Mouse (Mus musculus) lung, adult 2 months (tissue): ENCODE data around the gene Rwdd2a.
"Not testable (repeated sequence)": the region's sequence is repeated elsewhere in the genome, so short reads cannot be mapped to it uniquely, and the experiment has no call there.

Experiments used
- CTCF ChIP-seq: fragments of 200-500 bp; IDR thresholded peaks from 2 replicates; pipeline ENCODE4 v1.5.1; 2011; ENCODE audit warnings: mild to moderate bottlenecking, low read length, control low read depth; ENCODE audit not compliant: insufficient read depth
- POLR2A ChIP-seq: fragments of 200-500 bp; IDR thresholded peaks from 2 replicates; pipeline ENCODE4 v1.6.1; 2011; ENCODE audit warnings: low read depth, mild to moderate bottlenecking, control low read depth, low read length, borderline replicate concordance; ENCODE audit errors: extremely low read depth

GRCm38 (mm10) chr9:86596983-86597382 is 25.2 kb downstream of the Rwdd2a start:
- not testable (repeated sequence) for TF ChIP-seq POLR2A, CTCF
